Mouse (Mus musculus) forebrain, embryonic 11.5 days (tissue): ENCODE data around the gene Nras. TPM values are rescaled to one million over a fixed set of nuclear protein-coding genes. Genes with fewer than 3 reads are reported as not detected.

Source experiments
- ATAC-seq: fragments of 200-750 bp; cut with Nextera tagmentation; replicated peaks from 2 replicates; pipeline ENCODE4 v1.8.0; 2017; ENCODE audit warnings: moderate TSS enrichment; ENCODE audit not compliant: low FRiP score
- DNase-seq: peaks from one replicate; pipeline ENCODE4 v3.0.0-alpha.2; 2017; ENCODE audit warnings: low spot score
- H3K27ac ChIP-seq: fragments of 300-500 bp; sonication (generic); 2 replicates; pipeline ENCODE4 v1.5.1; 2014; ENCODE audit warnings: low read depth, low read length
- H3K27me3 ChIP-seq: fragments of 300-500 bp; sonication (generic); 2 replicates; pipeline ENCODE4 v1.6.1; 2014; ENCODE audit warnings: mild to moderate bottlenecking, low read length, mixed read lengths; ENCODE audit not compliant: control insufficient read depth, insufficient read depth
- H3K36me3 ChIP-seq: fragments of 300-500 bp; sonication (generic); 2 replicates; pipeline ENCODE4 v1.6.1; 2014; ENCODE audit warnings: mild to moderate bottlenecking, low read length, moderate library complexity, mixed read lengths; ENCODE audit not compliant: control insufficient read depth, insufficient read depth
- H3K4me1 ChIP-seq: fragments of 300-500 bp; sonication (generic); replicated peaks from 2 replicates; pipeline ENCODE4 v1.6.1; 2014; ENCODE audit warnings: low read length, mixed read lengths; ENCODE audit not compliant: control insufficient read depth, insufficient read depth
- H3K4me2 ChIP-seq: fragments of 300-500 bp; sonication (generic); 2 replicates; pipeline ENCODE4 v1.6.1; 2014; ENCODE audit warnings: low read depth, mild to moderate bottlenecking, low read length, moderate library complexity, mixed read lengths; ENCODE audit not compliant: severe bottlenecking
- H3K4me3 ChIP-seq: fragments of 300-500 bp; sonication (generic); 2 replicates; pipeline ENCODE4 v1.5.1; 2014; ENCODE audit warnings: low read depth, low read length
- H3K9ac ChIP-seq: fragments of 300-500 bp; sonication (generic); 2 replicates; pipeline ENCODE4 v1.6.1; 2014; ENCODE audit warnings: low read length
- H3K9me3 ChIP-seq: fragments of 300-500 bp; sonication (generic); 2 replicates; pipeline ENCODE4 v1.6.1; 2016; ENCODE audit warnings: low read length, mixed read lengths; ENCODE audit not compliant: control insufficient read depth
- WGBS: fragments of 180-500 bp; shearing (Covaris S2); extraction: QIAGEN DNeasy Blood & Tissue Kit; methylation state at CpG from one replicate; pipeline ENCODE4 v1.1.7; 2014; 5-methylcytosine and 5-hydroxymethylcytosine counted together
- polyA plus RNA-seq: library from polyadenylated mRNA; unstranded; fragments of >200 nt; fragmentation: Nextera tagmentation; extraction: Ambion mirVana; gene quantifications from 2 replicates; pipeline ENCODE4 v1.2.1, GENCODE M21; 2014

Gene Nras
- 167 and 169 TPM in 2 replicates for polyA plus RNA-seq

- DNase-seq (peak; percentile 98), ATAC-seq (peak; percentile 99)
- Histone ChIP-seq H3K9ac (peak within 1 kb of the TSS; percentile 93), H3K4me1 (no peaks in the 10 kb centered on the region; the same call in 1 of the 2 replicates), H3K4me2 (peak within 1 kb of the TSS; percentile 77), H3K27ac (peak within 1 kb of the TSS; percentile 90), H3K4me3 (peak within 1 kb of the TSS; percentile 74), H3K36me3 (peaks cover 20% of the 10 kb centered on the region), H3K9me3 (no peaks in the 10 kb centered on the region), H3K27me3 (no peaks in the 10 kb centered on the region)
- WGBS: 3% methylated on average over 46 of the region's 46 CpGs
Measured at GRCm38 (mm10) chr3:103058207-103059157, at the start of gene Nras. Gene Nras, plus strand, starts transcription at chr3:103058285.

GRCm38 (mm10) chr3:103017350-103017749 is 40.7 kb upstream of the Nras start:
- H3K4me1 ChIP-seq: peaks cover under 1% of the 10 kb centered on the region; the same call in 1 of the 2 replicates
- no peak overlapping the region for H3K4me2 ChIP-seq
- no peaks in the 10 kb centered on the region for H3K36me3 ChIP-seq
- H3K4me3 ChIP-seq: no peak overlapping the region
- no peaks in the 10 kb centered on the region for H3K9me3 ChIP-seq
- no peak overlapping the region for H3K27ac ChIP-seq
- no peaks in the 10 kb centered on the region for H3K27me3 ChIP-seq
- DNase-seq: no peak
- no peak for ATAC-seq
- H3K9ac ChIP-seq: no peak overlapping the region
- 66% methylated on average over 2 of the region's 2 CpGs for WGBS

GRCm38 (mm10) chr3:103019462-103019861 is 38.6 kb upstream of the Nras start:
- H3K4me3 ChIP-seq: no peak overlapping the region; the same call in 1 of the 2 replicates
- ATAC-seq (no peak), DNase-seq (no peak)
- peak overlapping the region; percentile 43; the same call in 1 of the 2 replicates for H3K4me2 ChIP-seq
- 93% methylated on average over 2 of the region's 2 CpGs for WGBS
- H3K9ac ChIP-seq: no peak overlapping the region; the same call in 1 of the 2 replicates
- H3K27ac ChIP-seq: no peak overlapping the region
- H3K36me3 ChIP-seq: no peaks in the 10 kb centered on the region
- peaks cover 2% of the 10 kb centered on the region; the same call in 1 of the 2 replicates for H3K4me1 ChIP-seq
- H3K27me3 ChIP-seq: no peaks in the 10 kb centered on the region
- no peaks in the 10 kb centered on the region for H3K9me3 ChIP-seq

- Histone ChIP-seq H3K4me1 (peaks cover 2% of the 10 kb centered on the region; the same call in 1 of the 2 replicates), H3K4me2 (peak within 1 kb of the TSS; percentile 46), H3K36me3 (no peaks in the 10 kb centered on the region), H3K9me3 (no peaks in the 10 kb centered on the region), H3K27me3 (no peaks in the 10 kb centered on the region), H3K27ac (peak within 1 kb of the TSS; percentile 92), H3K9ac (peak within 1 kb of the TSS; percentile 98), H3K4me3 (peak within 1 kb of the TSS; percentile 88)
- WGBS: under 1% methylated on average over 55 of the region's 55 CpGs
- DNase-seq (peak; percentile 97), ATAC-seq (peak; percentile 96)
Measured at GRCm38 (mm10) chr3:103020249-103020942, 37.7 kb upstream of the Nras start, which contains the start of gene Csde1. Gene Csde1, plus strand, starts transcription at chr3:103020426.

- ATAC-seq (peak; percentile 95), DNase-seq (peak; percentile 96)
- no peaks in the 10 kb centered on the region for H3K9me3 ChIP-seq
- H3K4me2 ChIP-seq: peak overlapping the region; percentile 46
- under 1% methylated on average over 35 of the region's 37 CpGs for WGBS
- H3K27ac ChIP-seq: peak overlapping the region; percentile 92
- no peaks in the 10 kb centered on the region for H3K36me3 ChIP-seq
- H3K4me1 ChIP-seq: peaks cover 2% of the 10 kb centered on the region; the same call in 1 of the 2 replicates
- peak overlapping the region; percentile 98 for H3K9ac ChIP-seq
- H3K4me3 ChIP-seq: peak overlapping the region; percentile 88
- no peaks in the 10 kb centered on the region for H3K27me3 ChIP-seq
Measured at GRCm38 (mm10) chr3:103020943-103021638, 37.0 kb upstream of the Nras start.

GRCm38 (mm10) chr3:103026174-103026573 is 31.9 kb upstream of the Nras start:
- WGBS: 92% methylated on average over 1 of the region's 1 CpGs
- Histone ChIP-seq H3K27me3 (no peaks in the 10 kb centered on the region), H3K4me2 (no peak overlapping the region), H3K27ac (no peak overlapping the region), H3K9ac (no peak overlapping the region), H3K4me1 (peaks cover 2% of the 10 kb centered on the region; the same call in 1 of the 2 replicates), H3K4me3 (no peak overlapping the region), H3K36me3 (peaks cover 7% of the 10 kb centered on the region), H3K9me3 (no peaks in the 10 kb centered on the region)
- no peak for ATAC-seq
- DNase-seq: no peak

- no peak overlapping the region for H3K4me2 ChIP-seq
- no peak overlapping the region for H3K4me3 ChIP-seq
- no peaks in the 10 kb centered on the region for H3K27me3 ChIP-seq
- no peaks in the 10 kb centered on the region; the same call in 1 of the 2 replicates for H3K36me3 ChIP-seq
- no peak for DNase-seq
- H3K4me1 ChIP-seq: no peaks in the 10 kb centered on the region
- ATAC-seq: no peak
- no peak overlapping the region for H3K9ac ChIP-seq
- H3K27ac ChIP-seq: no peak overlapping the region
- WGBS: 94% methylated on average over 6 of the region's 6 CpGs
- H3K9me3 ChIP-seq: no peaks in the 10 kb centered on the region
Measured at GRCm38 (mm10) chr3:103040285-103040684, 17.8 kb upstream of the Nras start.

GRCm38 (mm10) chr3:103040861-103041379 is 17.2 kb upstream of the Nras start:
- Histone ChIP-seq H3K4me3 (no peak overlapping the region), H3K27ac (no peak overlapping the region), H3K4me2 (no peak overlapping the region), H3K27me3 (no peaks in the 10 kb centered on the region), H3K9ac (no peak overlapping the region), H3K36me3 (no peaks in the 10 kb centered on the region; the same call in 1 of the 2 replicates), H3K4me1 (no peaks in the 10 kb centered on the region), H3K9me3 (no peaks in the 10 kb centered on the region)
- DNase-seq (no peak), ATAC-seq (no peak)
- 90% methylated on average over 1 of the region's 1 CpGs for WGBS
